Mouse (Mus musculus) liver, adult 2 months (tissue): ENCODE measurements at regions not wholly inside any gene's neighbourhood (a gene's known extent, or its start where the extent isn't known, plus 50 kb on each side); places are given as distances from the start of the nearest gene placed in this dataset.

ENCODE experiments used
- DNase-seq: peaks from one replicate; pipeline ENCODE4 v3.0.0-alpha.2; 2011; ENCODE audit warnings: low read depth, low spot score; ENCODE audit errors: extremely low read depth
- H3K27ac ChIP-seq: fragments of 200-500 bp; replicated peaks from 2 replicates; pipeline ENCODE4 v1.5.1; 2012; ENCODE audit warnings: low read depth, mild to moderate bottlenecking, control low read depth, inconsistent platforms, low read length; ENCODE audit not compliant: insufficient read depth
- H3K27me3 ChIP-seq: fragments of 200-500 bp; 2 replicates; pipeline ENCODE4 v1.6.1; 2012; ENCODE audit warnings: mild to moderate bottlenecking, moderate library complexity, low read length, inconsistent platforms; ENCODE audit not compliant: control insufficient read depth, insufficient read depth
- H3K36me3 ChIP-seq: fragments of 200-500 bp; 2 replicates; pipeline ENCODE4 v1.6.1; 2012; ENCODE audit warnings: low read length, inconsistent platforms; ENCODE audit not compliant: control insufficient read depth, insufficient read depth
- H3K4me1 ChIP-seq: fragments of 200-500 bp; 2 replicates; pipeline ENCODE4 v1.6.1; 2011; ENCODE audit warnings: low read length; ENCODE audit not compliant: control insufficient read depth, insufficient read depth
- H3K4me3 ChIP-seq: fragments of 200-500 bp; 2 replicates; pipeline ENCODE4 v1.5.1; 2011; ENCODE audit warnings: low read depth, mild to moderate bottlenecking, control low read depth, low read length, moderate library complexity; ENCODE audit not compliant: insufficient read depth
- H3K79me2 ChIP-seq: fragments of 200-500 bp; 2 replicates; pipeline ENCODE4 v1.6.1; 2012; ENCODE audit warnings: inconsistent platforms, mild to moderate bottlenecking, low read length, moderate library complexity; ENCODE audit not compliant: control insufficient read depth, insufficient read depth
- H3K9ac ChIP-seq: fragments of 200-500 bp; 2 replicates; pipeline ENCODE4 v1.6.1; 2012; ENCODE audit warnings: low read depth, mild to moderate bottlenecking, control low read depth, inconsistent platforms, low read length
- CTCF ChIP-seq: fragments of 200-500 bp; IDR thresholded peaks from 2 replicates; pipeline ENCODE4 v1.5.1; 2011; ENCODE audit warnings: low read depth, low read length, control low read depth
- POLR2A ChIP-seq: fragments of 200-500 bp; IDR thresholded peaks from 2 replicates; pipeline ENCODE4 v1.6.1; 2011; ENCODE audit warnings: low read length, control low read depth; ENCODE audit not compliant: insufficient read depth; ENCODE audit errors: extremely low read depth
- WGBS: fragments of 180-500 bp; shearing (Covaris S2); methylation state at CpG from one replicate; pipeline ENCODE4 v1.1.7; 2018; 5-methylcytosine and 5-hydroxymethylcytosine counted together

DNA sequence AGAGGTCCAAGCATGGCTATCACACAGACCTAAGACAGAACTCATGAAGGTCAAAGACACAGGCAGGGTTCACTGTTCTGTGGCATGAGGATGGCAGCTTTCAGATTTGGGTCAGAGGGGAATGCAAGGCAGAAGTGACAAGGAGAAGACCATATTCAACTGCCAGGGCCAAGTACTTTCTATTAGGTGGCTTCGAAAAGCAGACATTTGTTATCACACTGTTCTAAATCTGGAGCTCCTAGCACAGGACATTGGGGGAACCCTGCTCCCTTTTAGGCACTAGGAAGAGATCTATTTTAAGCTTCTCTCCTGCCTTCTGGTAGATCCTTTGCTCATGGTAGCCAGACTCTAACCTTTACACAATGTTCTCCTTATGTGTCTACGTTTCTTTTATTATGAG is 273.7 kb downstream of the Cd83 start:
- DNase-seq: no peak
- no peak for TF ChIP-seq CTCF
- TF ChIP-seq POLR2A: no peak

DNA sequence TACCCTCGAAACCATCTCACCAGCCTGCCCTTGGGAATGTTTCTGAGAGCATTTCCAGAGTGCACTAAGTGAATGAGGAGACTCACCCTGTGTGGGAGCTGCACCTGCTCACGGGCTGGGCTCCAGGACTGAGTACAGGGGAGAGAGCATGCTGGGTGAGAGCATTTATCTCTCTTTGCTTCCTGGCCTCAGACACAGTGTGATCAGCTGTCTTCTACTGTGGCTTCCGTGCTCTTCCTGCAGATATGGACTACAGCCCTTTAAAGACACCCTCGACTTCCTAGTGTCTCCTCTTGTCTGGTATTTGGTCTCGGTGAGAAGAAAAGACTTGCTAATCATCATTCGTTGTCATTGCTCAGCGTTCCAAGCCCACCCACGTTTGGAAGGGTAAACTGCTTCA is 274.9 kb downstream of the Cd83 start:
- no peak overlapping the region for H3K27ac ChIP-seq
- 34% methylated on average over 8 of the region's 8 CpGs for WGBS
- no peaks in the 10 kb centered on the region for H3K79me2 ChIP-seq
- H3K27me3 ChIP-seq: no peaks in the 10 kb centered on the region
- H3K4me3 ChIP-seq: no peak overlapping the region
- TF ChIP-seq CTCF (no peak), POLR2A (no peak)
- H3K4me1 ChIP-seq: peaks cover 4% of the 10 kb centered on the region; the same call in 1 of the 2 replicates
- H3K36me3 ChIP-seq: no peaks in the 10 kb centered on the region
- no peak overlapping the region for H3K9ac ChIP-seq
- no peak for DNase-seq

More for the DNA sequence above, 273.7 kb downstream of the Cd83 start:
- Histone ChIP-seq H3K79me2 (no peaks in the 10 kb centered on the region), H3K9ac (no peak overlapping the region), H3K27me3 (no peaks in the 10 kb centered on the region), H3K36me3 (no peaks in the 10 kb centered on the region), H3K27ac (no peak overlapping the region), H3K4me1 (peaks cover 4% of the 10 kb centered on the region), H3K4me3 (no peak overlapping the region)
- 83% methylated on average over 2 of the region's 2 CpGs for WGBS

DNA sequence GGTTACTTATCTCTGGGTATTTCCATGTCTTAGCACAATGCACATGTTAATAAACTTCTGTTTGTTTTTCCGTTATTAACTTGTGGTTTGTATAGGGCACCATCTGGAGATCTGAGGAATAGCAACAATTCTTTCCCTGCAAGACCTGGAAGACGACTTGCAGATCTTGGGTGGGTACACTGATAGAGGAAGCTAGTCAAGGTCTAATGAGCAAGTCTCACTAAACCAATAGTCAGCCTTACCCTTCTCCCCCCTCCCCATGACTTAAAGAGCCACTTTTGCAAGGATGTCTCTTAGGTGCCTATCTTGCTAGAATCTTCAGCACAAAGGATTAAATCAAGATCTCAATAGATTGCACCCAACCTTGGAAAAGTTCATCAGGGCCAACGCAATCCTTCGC is 276.7 kb downstream of the Cd83 start:
- H3K27me3 ChIP-seq: no peaks in the 10 kb centered on the region
- H3K36me3 ChIP-seq: no peaks in the 10 kb centered on the region
- H3K4me3 ChIP-seq: no peak overlapping the region
- H3K27ac ChIP-seq: no peak overlapping the region
- no peaks in the 10 kb centered on the region for H3K79me2 ChIP-seq
- peaks cover 10% of the 10 kb centered on the region for H3K4me1 ChIP-seq
- WGBS: 92% methylated on average over 4 of the region's 4 CpGs
- no peak for DNase-seq
- no peak overlapping the region for H3K9ac ChIP-seq
- TF ChIP-seq POLR2A (no peak), CTCF (no peak)

DNA sequence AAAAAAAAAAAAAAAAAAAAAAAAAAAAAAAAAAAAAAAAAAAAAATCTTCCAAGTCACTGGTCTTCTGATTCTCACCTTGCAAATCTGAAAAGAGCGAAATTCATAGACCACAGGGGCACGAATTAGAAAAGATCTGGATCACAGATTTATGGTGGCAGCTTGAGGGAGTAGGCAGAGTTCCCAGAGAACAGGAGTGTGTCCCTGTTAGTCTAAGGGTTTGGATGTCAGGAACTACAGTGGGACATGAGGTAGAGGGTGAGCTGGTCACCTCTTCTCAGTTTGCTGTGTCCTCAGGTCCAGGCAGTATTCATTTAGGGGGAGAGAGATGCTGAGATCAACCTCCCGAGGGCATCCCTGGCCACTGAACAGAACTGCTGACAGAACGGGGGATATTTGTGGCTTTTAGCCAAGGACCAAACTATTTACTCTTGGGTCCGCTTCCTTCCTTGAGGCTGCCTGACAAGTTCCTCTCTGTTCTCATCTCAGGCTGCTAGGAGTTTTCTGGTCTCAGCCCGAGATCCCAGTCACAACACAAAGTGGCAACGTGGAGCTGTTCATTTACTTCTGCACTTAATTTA is 277.2 kb downstream of the Cd83 start:
- no peak overlapping the region for H3K27ac ChIP-seq
- no peaks in the 10 kb centered on the region for H3K79me2 ChIP-seq
- TF ChIP-seq POLR2A (no peak), CTCF (no peak)
- 75% methylated on average over 7 of the region's 7 CpGs for WGBS
- H3K4me1 ChIP-seq: peaks cover 15% of the 10 kb centered on the region
- no peaks in the 10 kb centered on the region for H3K36me3 ChIP-seq
- no peak overlapping the region for H3K9ac ChIP-seq
- no peak overlapping the region for H3K4me3 ChIP-seq
- no peaks in the 10 kb centered on the region for H3K27me3 ChIP-seq
- DNase-seq: no peak

DNA sequence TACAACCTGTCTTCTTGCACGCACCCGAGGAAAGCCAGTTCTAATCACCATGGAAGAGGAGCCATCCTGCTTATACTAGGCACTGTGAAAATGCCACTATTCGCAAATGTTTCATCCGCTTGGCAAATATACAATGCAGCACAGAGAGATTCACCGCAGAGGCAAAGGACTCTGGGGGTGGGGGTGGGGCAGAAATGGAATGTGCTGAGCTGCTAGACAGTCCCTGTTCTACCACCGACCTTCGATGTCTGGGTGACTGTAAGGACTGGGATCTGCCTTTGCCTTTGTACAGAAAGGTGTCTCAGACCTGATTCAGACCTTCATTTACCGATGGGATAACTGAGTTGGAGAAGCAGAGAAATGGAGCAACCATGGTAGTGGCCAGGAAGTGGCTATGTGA is 278.7 kb downstream of the Cd83 start:
- no peak for TF ChIP-seq CTCF
- TF ChIP-seq POLR2A: no peak
- peaks cover 15% of the 10 kb centered on the region for H3K4me1 ChIP-seq
- no peaks in the 10 kb centered on the region for H3K36me3 ChIP-seq
- 44% methylated on average over 8 of the region's 8 CpGs for WGBS
- no peak overlapping the region for H3K27ac ChIP-seq
- H3K9ac ChIP-seq: no peak overlapping the region
- H3K79me2 ChIP-seq: no peaks in the 10 kb centered on the region
- peak; percentile 41 for DNase-seq
- H3K4me3 ChIP-seq: no peak overlapping the region
- no peaks in the 10 kb centered on the region for H3K27me3 ChIP-seq

DNA sequence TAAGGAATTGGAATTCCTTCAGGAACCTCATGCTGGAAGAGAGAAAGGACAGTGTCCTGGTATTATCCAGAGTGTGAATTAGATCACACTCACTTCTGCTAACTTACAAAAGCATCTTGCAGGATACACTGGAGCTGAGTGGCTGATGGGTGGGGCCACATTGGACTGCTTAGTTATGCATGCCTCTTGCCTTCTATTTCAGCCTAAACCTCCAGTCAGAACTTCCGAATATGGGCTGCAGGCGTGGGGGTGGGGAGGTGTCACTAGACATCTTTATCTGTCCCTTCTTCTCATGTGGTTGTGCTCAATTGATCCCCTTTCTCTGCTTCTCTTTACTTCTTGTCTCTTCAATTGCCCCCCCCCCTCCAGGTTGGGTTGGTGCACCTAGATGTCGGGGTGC is 279.5 kb downstream of the Cd83 start:
- H3K9ac ChIP-seq: no peak overlapping the region
- no peaks in the 10 kb centered on the region for H3K27me3 ChIP-seq
- DNase-seq: no peak
- H3K79me2 ChIP-seq: no peaks in the 10 kb centered on the region
- H3K36me3 ChIP-seq: no peaks in the 10 kb centered on the region
- H3K27ac ChIP-seq: no peak overlapping the region
- H3K4me3 ChIP-seq: no peak overlapping the region
- peaks cover 15% of the 10 kb centered on the region for H3K4me1 ChIP-seq
- TF ChIP-seq POLR2A (no peak), CTCF (no peak)
- WGBS: 94% methylated on average over 3 of the region's 3 CpGs
